Mouse (Mus musculus) midbrain, embryonic 14.5 days (tissue): ENCODE data around the gene Ooep. TPM values are rescaled to one million over a fixed set of nuclear protein-coding genes. Genes with fewer than 3 reads are reported as not detected.

Experiments used
- ATAC-seq: fragments of 200-750 bp; cut with Nextera tagmentation; 2 replicates; pipeline ENCODE4 v1.8.0; 2017; ENCODE audit warnings: moderate number of reproducible peaks, moderate library complexity; ENCODE audit not compliant: low FRiP score, low TSS enrichment
- DNase-seq: peaks from one replicate; pipeline ENCODE4 v3.0.0-alpha.2; 2015
- H3K27ac ChIP-seq: fragments of 300-500 bp; sonication (generic); replicated peaks from 2 replicates; pipeline ENCODE4 v1.5.1; 2014; ENCODE audit warnings: mild to moderate bottlenecking, low read depth, low read length, moderate library complexity
- H3K27me3 ChIP-seq: fragments of 300-500 bp; sonication (generic); 2 replicates; pipeline ENCODE4 v1.6.1; 2014; ENCODE audit warnings: low read length, control low read depth, mixed read lengths; ENCODE audit not compliant: control insufficient read depth, insufficient read depth
- H3K36me3 ChIP-seq: fragments of 300-500 bp; sonication (generic); 2 replicates; pipeline ENCODE4 v1.6.1; 2014; ENCODE audit warnings: low read length, control low read depth; ENCODE audit not compliant: control insufficient read depth, insufficient read depth
- H3K4me1 ChIP-seq: fragments of 300-500 bp; sonication (generic); 2 replicates; pipeline ENCODE4 v1.6.1; 2014; ENCODE audit warnings: mild to moderate bottlenecking, antibody characterized with exemption, low read length, control low read depth; ENCODE audit not compliant: control insufficient read depth, insufficient read depth
- H3K4me2 ChIP-seq: fragments of 300-500 bp; sonication (generic); 2 replicates; pipeline ENCODE4 v1.6.1; 2014; ENCODE audit warnings: mild to moderate bottlenecking, low read length, moderate library complexity
- H3K4me3 ChIP-seq: fragments of 300-500 bp; sonication (generic); replicated peaks from 2 replicates; pipeline ENCODE4 v1.5.1; 2014; ENCODE audit warnings: low read depth, low read length
- H3K9ac ChIP-seq: fragments of 300-500 bp; sonication (generic); replicated peaks from 2 replicates; pipeline ENCODE4 v1.6.1; 2014; ENCODE audit warnings: mild to moderate bottlenecking, low read length, moderate library complexity
- H3K9me3 ChIP-seq: fragments of 300-500 bp; sonication (generic); 2 replicates; pipeline ENCODE4 v1.6.1; 2016; ENCODE audit warnings: low read length, control low read depth, mixed read lengths; ENCODE audit not compliant: control insufficient read depth
- WGBS: fragments of 180-500 bp; shearing (Covaris S2); extraction: QIAGEN DNeasy Blood & Tissue Kit; methylation state at CpG from one replicate; pipeline ENCODE4 v1.1.7; 2014; 5-methylcytosine and 5-hydroxymethylcytosine counted together
- polyA plus RNA-seq: library from polyadenylated mRNA; unstranded; fragments of >200 nt; fragmentation: Nextera tagmentation; extraction: Ambion mirVana; gene quantifications from 2 replicates; pipeline ENCODE4 v1.2.1, GENCODE M21; 2014

The Ooep gene
- polyA plus RNA-seq, result 6.6 and 6.8 TPM in 2 replicates

GRCm38 (mm10) chr9:78378113-78378785 is at the start of gene Ooep:
Gene Ooep (minus strand): TSS chr9:78378725.
- Histone ChIP-seq H3K9ac (peak within 1 kb of the TSS; percentile 49), H3K4me3 (peak within 1 kb of the TSS; percentile 34), H3K36me3 (no peaks in the 10 kb centered on the region), H3K4me2 (peak within 1 kb of the TSS; percentile 75), H3K27ac (peak within 1 kb of the TSS; percentile 52; the same call in 1 of the 2 replicates), H3K27me3 (no peaks in the 10 kb centered on the region), H3K9me3 (no peaks in the 10 kb centered on the region), H3K4me1 (peaks cover 5% of the 10 kb centered on the region; the same call in 1 of the 2 replicates)
- 2% methylated on average over 23 of the region's 23 CpGs for WGBS
- DNase-seq, result peak; percentile 84
- ATAC-seq, result peak; percentile 92

GRCm38 (mm10) chr9:78428185-78428584 is 49.7 kb upstream of the Ooep start:
- Histone ChIP-seq H3K9me3 (no peaks in the 10 kb centered on the region), H3K4me3 (no peak overlapping the region), H3K27ac (no peak overlapping the region), H3K36me3 (no peaks in the 10 kb centered on the region), H3K27me3 (no peaks in the 10 kb centered on the region), H3K4me1 (no peaks in the 10 kb centered on the region), H3K4me2 (no peak overlapping the region), H3K9ac (no peak overlapping the region)
- 78% methylated on average over 6 of the region's 6 CpGs for WGBS
- ATAC-seq (no peak), DNase-seq (no peak)

GRCm38 (mm10) chr9:78427362-78427781 is 48.8 kb upstream of the Ooep start:
- Histone ChIP-seq H3K27ac (no peak overlapping the region), H3K36me3 (no peaks in the 10 kb centered on the region), H3K4me3 (peak overlapping the region; percentile 28), H3K27me3 (no peaks in the 10 kb centered on the region), H3K9me3 (no peaks in the 10 kb centered on the region), H3K4me2 (peak overlapping the region; percentile 52), H3K4me1 (no peaks in the 10 kb centered on the region), H3K9ac (peak overlapping the region; percentile 31; the same call in 1 of the 2 replicates)
- DNase-seq (peak; percentile 24), ATAC-seq (peak; percentile 46; the same call in 1 of the 2 replicates)
- 33% methylated on average over 27 of the region's 27 CpGs for WGBS

- no peaks in the 10 kb centered on the region for H3K36me3 ChIP-seq
Observed at GRCm38 (mm10) chr9:78401596-78401995, 23.1 kb upstream of the Ooep start.

GRCm38 (mm10) chr9:78400570-78400969 is 22.0 kb upstream of the Ooep start:
- ATAC-seq (no peak), DNase-seq (no peak)
- no peak overlapping the region for H3K4me2 ChIP-seq
- no peak overlapping the region for H3K27ac ChIP-seq
- peaks cover 23% of the 10 kb centered on the region for H3K27me3 ChIP-seq
- no peak overlapping the region for H3K9ac ChIP-seq
- H3K4me3 ChIP-seq, result no peak overlapping the region
- H3K36me3 ChIP-seq, result no peaks in the 10 kb centered on the region
- no peaks in the 10 kb centered on the region for H3K9me3 ChIP-seq
- WGBS, result 95% methylated on average over 5 of the region's 5 CpGs
- H3K4me1 ChIP-seq, result peaks cover 4% of the 10 kb centered on the region; the same call in 1 of the 2 replicates

More at GRCm38 (mm10) chr9:78401596-78401995, 23.1 kb upstream of the Ooep start:
- ATAC-seq (no peak), DNase-seq (no peak)
- WGBS, result 95% methylated on average over 7 of the region's 7 CpGs
- H3K4me3 ChIP-seq, result no peak overlapping the region
- H3K27me3 ChIP-seq, result peaks cover 13% of the 10 kb centered on the region
- no peak overlapping the region for H3K9ac ChIP-seq
- H3K27ac ChIP-seq, result no peak overlapping the region
- no peaks in the 10 kb centered on the region for H3K9me3 ChIP-seq
- H3K4me2 ChIP-seq, result no peak overlapping the region
- H3K4me1 ChIP-seq, result no peaks in the 10 kb centered on the region

GRCm38 (mm10) chr9:78396517-78396916 is 18.0 kb upstream of the Ooep start:
- DNase-seq (no peak), ATAC-seq (no peak)
- H3K4me2 ChIP-seq, result no peak overlapping the region
- peaks cover 4% of the 10 kb centered on the region; the same call in 1 of the 2 replicates for H3K4me1 ChIP-seq
- no peak overlapping the region for H3K9ac ChIP-seq
- H3K36me3 ChIP-seq, result no peaks in the 10 kb centered on the region
- 62% methylated on average over 9 of the region's 9 CpGs for WGBS
- no peaks in the 10 kb centered on the region for H3K9me3 ChIP-seq
- no peak overlapping the region for H3K4me3 ChIP-seq
- no peak overlapping the region for H3K27ac ChIP-seq
- H3K27me3 ChIP-seq, result peaks cover 46% of the 10 kb centered on the region

GRCm38 (mm10) chr9:78395630-78396351 is 17.3 kb upstream of the Ooep start, which contains the start of gene Ddx43:
Gene Ddx43 (plus strand): TSS chr9:78395777.
- peak; percentile 91 for DNase-seq
- Histone ChIP-seq H3K36me3 (no peaks in the 10 kb centered on the region), H3K27ac (no peak within 1 kb of the TSS), H3K27me3 (peaks cover 46% of the 10 kb centered on the region), H3K9ac (peak within 1 kb of the TSS; percentile 42; the same call in 1 of the 2 replicates), H3K9me3 (no peaks in the 10 kb centered on the region), H3K4me3 (peak within 1 kb of the TSS; percentile 47), H3K4me2 (peak within 1 kb of the TSS; percentile 62), H3K4me1 (peaks cover 4% of the 10 kb centered on the region; the same call in 1 of the 2 replicates)
- ATAC-seq, result peak; percentile 96
- 5% methylated on average over 90 of the region's 93 CpGs for WGBS

- DNase-seq (no peak), ATAC-seq (peak; percentile 50)
- Histone ChIP-seq H3K9ac (no peak overlapping the region), H3K27me3 (peaks cover 46% of the 10 kb centered on the region), H3K9me3 (no peaks in the 10 kb centered on the region), H3K4me2 (peak overlapping the region; percentile 62), H3K27ac (no peak overlapping the region), H3K4me3 (peak overlapping the region; percentile 47), H3K4me1 (peaks cover 4% of the 10 kb centered on the region; the same call in 1 of the 2 replicates), H3K36me3 (no peaks in the 10 kb centered on the region)
- whole genome bisulfite sequencing, result 35% methylated on average over 11 of the region's 11 CpGs
Observed at GRCm38 (mm10) chr9:78395244-78395629, 16.7 kb upstream of the Ooep start.
